Mouse (Mus musculus): ENCODE data around the gene Lbx1. TPM values are rescaled to one million over a fixed set of nuclear protein-coding genes. Genes with fewer than 3 reads are reported as not detected.

Gene Lbx1
- polyA plus RNA-seq, 1 experiment: not detected

GRCm38 (mm10) chr19:45235331-45235741, 276 bp downstream of the Lbx1 start:
- H3K4me1 ChIP-seq (ENCODE audit: control insufficient read depth, insufficient read depth, low read length): peaks cover 2% of the 10 kb centered on the region; the same call in 1 of the 2 replicates
- TF ChIP-seq POLR2A (IDR thresholded peaks at IDR 0.05; ENCODE audit: borderline replicate concordance, low read depth, low read length) (no peak), CTCF (IDR thresholded peaks at IDR 0.05; ENCODE audit: low read depth, low read length) (no peak)
- H3K4me3 ChIP-seq (ENCODE audit: insufficient read depth, low read length): no peak overlapping the region
- no peak overlapping the region for H3K27ac ChIP-seq (ENCODE audit: insufficient read depth, low read depth, low read length)

DNA sequence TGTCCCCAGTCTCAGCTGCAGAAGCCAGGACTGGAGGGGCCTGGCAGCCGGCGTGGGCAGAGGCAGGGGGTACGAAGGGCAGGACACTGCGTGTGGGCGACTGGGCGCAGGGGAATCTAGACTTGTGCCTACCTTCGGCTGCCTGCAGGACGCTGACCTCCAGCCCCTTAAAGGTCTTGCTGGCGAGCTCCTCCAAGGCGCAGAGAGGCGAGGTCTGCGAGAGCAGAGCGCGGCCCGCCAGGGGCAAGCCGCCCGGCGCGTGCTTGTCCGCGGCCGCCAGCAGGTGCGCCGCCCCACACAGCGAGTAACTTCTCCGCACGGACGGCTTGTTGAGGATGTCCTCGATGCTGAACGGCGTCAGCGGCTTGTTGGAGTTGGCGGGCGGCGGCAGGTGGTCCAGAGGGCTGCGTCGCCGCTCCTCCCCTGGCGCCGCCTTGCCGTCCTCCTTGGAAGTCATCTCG, 811 bp downstream of the Lbx1 start:
- H3K4me1 ChIP-seq (ENCODE audit: control insufficient read depth, insufficient read depth, low read length): no peaks in the 10 kb centered on the region
- TF ChIP-seq CTCF (IDR thresholded peaks at IDR 0.05; ENCODE audit: low read depth, low read length): no peak
- TF ChIP-seq POLR2A (IDR thresholded peaks at IDR 0.05; ENCODE audit: borderline replicate concordance, low read depth, low read length): no peak
- no peak overlapping the region for H3K4me3 ChIP-seq (ENCODE audit: insufficient read depth, low read length)
- H3K27ac ChIP-seq (ENCODE audit: insufficient read depth, low read depth, low read length): no peak overlapping the region

GRCm38 (mm10) chr19:45234191-45234770, 1.3 kb downstream of the Lbx1 start:
- no peak for TF ChIP-seq POLR2A (IDR thresholded peaks at IDR 0.05; ENCODE audit: borderline replicate concordance, low read depth, low read length)
- TF ChIP-seq CTCF (IDR thresholded peaks at IDR 0.05; ENCODE audit: low read depth, low read length): no peak
- Histone ChIP-seq H3K27ac (ENCODE audit: insufficient read depth, low read depth, low read length) (no peak overlapping the region), H3K4me1 (ENCODE audit: control insufficient read depth, insufficient read depth, low read length) (no peaks in the 10 kb centered on the region), H3K4me3 (ENCODE audit: insufficient read depth, low read length) (no peak overlapping the region)

GRCm38 (mm10) chr19:45233496-45234127, 2.0 kb downstream of the Lbx1 start:
- H3K4me3 ChIP-seq (ENCODE audit: insufficient read depth, low read length): no peak overlapping the region; the same call in 1 of the 2 replicates
- no peak overlapping the region for H3K27ac ChIP-seq (ENCODE audit: insufficient read depth, low read depth, low read length)
- no peaks in the 10 kb centered on the region for H3K4me1 ChIP-seq (ENCODE audit: control insufficient read depth, insufficient read depth, low read length)
- TF ChIP-seq POLR2A (IDR thresholded peaks at IDR 0.05; ENCODE audit: borderline replicate concordance, low read depth, low read length): no peak
- TF ChIP-seq CTCF (IDR thresholded peaks at IDR 0.05; ENCODE audit: low read depth, low read length): no peak

DNA sequence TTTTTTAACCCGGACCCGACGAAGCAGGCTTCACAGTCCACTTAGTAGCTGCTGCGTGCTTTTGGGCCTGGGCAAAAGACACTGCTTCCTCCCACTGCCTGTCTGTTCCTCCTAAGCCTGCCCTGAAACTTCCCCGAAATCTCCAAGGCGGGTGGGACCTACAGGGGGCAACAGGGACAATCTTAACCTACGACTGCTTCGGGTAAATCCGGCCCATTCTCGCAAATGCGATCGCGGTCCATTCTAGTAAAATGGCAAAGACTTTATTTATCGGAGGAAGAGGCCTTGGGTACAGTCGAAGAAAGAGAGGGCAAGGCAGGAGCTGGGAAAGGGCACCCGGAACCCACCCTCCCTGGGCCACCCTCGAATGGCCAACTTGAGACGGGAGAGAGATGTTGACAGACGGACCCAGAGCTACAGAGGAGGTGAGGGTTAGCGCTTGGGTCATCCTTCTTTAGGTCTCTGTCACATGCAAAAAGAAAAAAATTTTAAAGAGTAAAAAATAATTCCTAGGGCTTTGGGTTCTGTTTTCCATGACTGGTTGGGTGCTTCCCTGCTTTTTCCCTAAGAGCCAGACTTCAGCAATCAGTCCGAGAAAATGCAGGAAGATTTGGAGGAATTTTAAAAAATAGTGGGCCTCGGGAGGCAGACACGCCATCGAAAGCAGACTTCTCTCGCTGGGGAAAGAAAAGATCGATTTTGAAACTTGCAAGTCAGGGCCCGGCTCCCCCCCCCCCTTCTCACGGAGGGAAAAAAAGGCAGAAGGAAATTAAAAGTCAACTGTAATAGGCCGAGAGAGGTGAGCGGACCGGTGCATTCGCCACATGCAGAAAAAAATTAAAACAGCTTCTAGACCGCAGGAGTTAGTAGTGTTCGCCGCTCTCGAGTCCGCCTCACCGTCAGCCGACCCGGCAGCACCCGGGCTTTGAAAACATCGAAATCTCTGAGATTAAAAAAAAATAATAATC, 2.9 kb downstream of the Lbx1 start:
- H3K4me3 ChIP-seq (ENCODE audit: insufficient read depth, low read length): no peak overlapping the region; the same call in 1 of the 2 replicates
- TF ChIP-seq POLR2A (IDR thresholded peaks at IDR 0.05; ENCODE audit: borderline replicate concordance, low read depth, low read length): no peak
- no peak for TF ChIP-seq CTCF (IDR thresholded peaks at IDR 0.05; ENCODE audit: low read depth, low read length)
- no peaks in the 10 kb centered on the region for H3K4me1 ChIP-seq (ENCODE audit: control insufficient read depth, insufficient read depth, low read length)
- H3K27ac ChIP-seq (ENCODE audit: insufficient read depth, low read depth, low read length): no peak overlapping the region

- Histone ChIP-seq H3K27ac (ENCODE audit: insufficient read depth, low read depth, low read length) (no peak overlapping the region), H3K4me3 (ENCODE audit: insufficient read depth, low read length) (no peak overlapping the region), H3K4me1 (ENCODE audit: control insufficient read depth, insufficient read depth, low read length) (no peaks in the 10 kb centered on the region)
- TF ChIP-seq CTCF (IDR thresholded peaks at IDR 0.05; ENCODE audit: low read depth, low read length) (no peak), POLR2A (IDR thresholded peaks at IDR 0.05; ENCODE audit: borderline replicate concordance, low read depth, low read length) (no peak)
Observed at GRCm38 (mm10) chr19:45232036-45232410, 3.6 kb downstream of the Lbx1 start.

DNA sequence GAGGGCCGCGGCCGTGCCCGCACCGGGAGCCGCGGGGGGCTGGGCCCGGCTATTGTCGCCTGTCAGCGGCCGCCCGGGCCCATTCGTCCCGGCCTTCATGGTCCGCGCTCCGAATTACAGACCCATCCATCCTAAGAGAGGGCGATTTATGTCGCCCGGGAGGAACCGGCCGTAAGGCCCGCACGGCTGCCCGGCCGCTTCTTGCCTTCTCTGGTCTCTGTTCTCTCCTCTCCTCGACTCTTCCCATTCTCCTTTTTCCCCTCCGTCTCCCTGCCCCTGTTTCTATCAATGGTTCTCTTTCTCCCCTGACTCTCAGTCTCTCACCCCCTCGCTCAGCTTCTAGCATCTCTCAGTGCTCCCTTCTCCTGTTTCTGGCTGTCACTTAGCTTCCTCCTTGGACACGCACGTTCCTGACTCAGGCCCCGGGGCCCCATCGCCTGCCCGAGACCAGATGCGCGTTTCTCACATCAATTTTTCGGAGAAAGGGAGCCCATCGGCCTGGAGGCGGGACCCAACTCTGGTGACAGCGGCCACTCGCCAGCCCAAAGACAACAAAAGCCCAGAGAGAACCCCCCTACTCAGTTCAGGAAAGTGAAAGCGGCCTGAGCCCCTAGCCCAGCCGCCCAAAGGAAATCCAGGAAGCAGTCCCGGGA, 4.1 kb downstream of the Lbx1 start:
- H3K4me3 ChIP-seq (ENCODE audit: insufficient read depth, low read length): no peak overlapping the region
- H3K27ac ChIP-seq (ENCODE audit: insufficient read depth, low read depth, low read length): no peak overlapping the region
- TF ChIP-seq POLR2A (IDR thresholded peaks at IDR 0.05; ENCODE audit: borderline replicate concordance, low read depth, low read length) (no peak), CTCF (IDR thresholded peaks at IDR 0.05; ENCODE audit: low read depth, low read length) (no peak)
- no peaks in the 10 kb centered on the region for H3K4me1 ChIP-seq (ENCODE audit: control insufficient read depth, insufficient read depth, low read length)

- no peak overlapping the region for H3K4me3 ChIP-seq (ENCODE audit: insufficient read depth, low read length)
- no peaks in the 10 kb centered on the region for H3K4me1 ChIP-seq (ENCODE audit: control insufficient read depth, insufficient read depth, low read length)
- TF ChIP-seq CTCF (IDR thresholded peaks at IDR 0.05; ENCODE audit: low read depth, low read length): no peak
- TF ChIP-seq POLR2A (IDR thresholded peaks at IDR 0.05; ENCODE audit: borderline replicate concordance, low read depth, low read length): no peak
- no peak overlapping the region for H3K27ac ChIP-seq (ENCODE audit: insufficient read depth, low read depth, low read length)
Observed at GRCm38 (mm10) chr19:45230848-45231382, 4.7 kb downstream of the Lbx1 start.

DNA sequence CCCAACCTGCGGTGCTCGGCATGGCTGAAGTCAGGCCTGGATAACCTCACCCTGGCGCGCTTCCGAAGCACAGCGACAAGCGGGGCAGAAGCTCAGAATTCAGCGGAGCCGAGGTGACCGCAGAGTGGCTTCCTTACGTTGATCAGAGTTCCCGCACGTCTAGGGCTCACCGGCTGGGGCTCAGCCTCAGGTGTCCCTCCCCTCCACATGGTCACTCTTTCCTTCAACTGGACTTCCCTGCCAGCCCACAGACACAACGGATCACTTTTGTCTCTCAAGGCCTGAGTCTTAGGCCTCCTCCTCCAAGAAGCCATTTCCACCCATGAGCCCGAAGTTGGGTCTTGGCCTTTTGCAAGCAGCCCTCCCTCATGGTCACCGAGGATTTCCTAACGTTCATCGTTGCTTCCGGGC, 5.4 kb downstream of the Lbx1 start:
- TF ChIP-seq POLR2A (IDR thresholded peaks at IDR 0.05; ENCODE audit: borderline replicate concordance, low read depth, low read length): no peak
- no peak for TF ChIP-seq CTCF (IDR thresholded peaks at IDR 0.05; ENCODE audit: low read depth, low read length)
- Histone ChIP-seq H3K27ac (ENCODE audit: insufficient read depth, low read depth, low read length) (no peak overlapping the region), H3K4me3 (ENCODE audit: insufficient read depth, low read length) (0 out of 2 replicates have a peak overlapping the region, but pooled peaks have one; percentile 54), H3K4me1 (ENCODE audit: control insufficient read depth, insufficient read depth, low read length) (no peaks in the 10 kb centered on the region)
